Mouse (Mus musculus) olfactory bulb, adult 2 months (tissue): ENCODE measurements around the gene Tcp11l2.

Experiments
- CTCF ChIP-seq: fragments of 200-500 bp; IDR thresholded peaks from 2 replicates; pipeline ENCODE4 v1.5.1; 2012; ENCODE audit warnings: low read depth, mild to moderate bottlenecking, low read length, moderate library complexity; ENCODE audit not compliant: insufficient read depth
- POLR2A ChIP-seq: fragments of 200-500 bp; IDR thresholded peaks from 2 replicates; pipeline ENCODE4 v1.6.1; 2012; ENCODE audit warnings: mild to moderate bottlenecking, low read depth, low read length, moderate library complexity; ENCODE audit not compliant: insufficient read depth

GRCm38 (mm10) chr10:84558511-84558910, 17.9 kb upstream of the Tcp11l2 start:
- TF ChIP-seq CTCF (no peak), POLR2A (no peak)
